Mouse (Mus musculus): ENCODE results near the gene Pimreg. TPM values are rescaled to one million over a fixed set of nuclear protein-coding genes. Genes with fewer than 3 reads are reported as not detected.
A peak's percentile ranks its signal among the peaks of the same experiment; 100 is the strongest.

The Pimreg gene
- polyA plus RNA-seq, 1 experiment: 0.92 TPM

DNA sequence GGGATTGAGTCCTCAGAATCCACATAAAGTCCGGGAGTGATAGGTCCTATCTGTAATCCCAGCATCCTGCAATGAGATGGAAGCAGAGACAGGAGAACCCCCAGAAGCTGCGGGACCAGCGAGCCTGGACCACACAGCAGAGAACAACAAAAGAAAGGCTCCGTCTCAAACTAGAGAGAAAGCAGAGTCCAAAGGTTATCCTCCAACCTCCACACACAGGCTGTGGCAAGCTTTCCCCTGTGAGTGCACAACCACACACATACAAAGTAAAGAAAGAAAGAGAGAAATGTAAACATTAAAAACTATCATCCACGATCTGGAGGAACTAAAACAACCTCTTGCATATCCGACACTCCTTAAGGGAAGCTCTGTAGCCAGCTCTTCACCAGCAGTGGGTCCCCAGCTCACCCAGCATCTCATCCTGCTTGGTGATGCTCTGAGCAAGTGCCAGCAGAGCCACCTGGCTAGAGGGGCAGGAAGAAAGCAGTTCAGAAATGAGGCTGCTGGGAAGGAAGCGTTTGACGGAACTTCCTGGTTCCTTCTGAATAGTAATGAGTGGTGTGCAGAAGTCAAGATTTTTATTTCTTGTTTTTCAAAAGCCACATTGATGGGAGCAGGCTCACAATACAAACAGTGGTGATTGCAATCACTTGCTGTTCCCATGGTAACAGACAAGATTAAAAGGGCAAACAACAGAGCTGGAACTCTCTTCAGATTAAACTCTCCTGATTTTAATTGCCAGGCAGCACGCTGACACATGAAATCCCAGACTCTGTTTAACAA lies 30.7 kb upstream of the Pimreg start:
- no peak overlapping the region for H3K27ac ChIP-seq (ENCODE audit: insufficient read depth, low read length)

DNA sequence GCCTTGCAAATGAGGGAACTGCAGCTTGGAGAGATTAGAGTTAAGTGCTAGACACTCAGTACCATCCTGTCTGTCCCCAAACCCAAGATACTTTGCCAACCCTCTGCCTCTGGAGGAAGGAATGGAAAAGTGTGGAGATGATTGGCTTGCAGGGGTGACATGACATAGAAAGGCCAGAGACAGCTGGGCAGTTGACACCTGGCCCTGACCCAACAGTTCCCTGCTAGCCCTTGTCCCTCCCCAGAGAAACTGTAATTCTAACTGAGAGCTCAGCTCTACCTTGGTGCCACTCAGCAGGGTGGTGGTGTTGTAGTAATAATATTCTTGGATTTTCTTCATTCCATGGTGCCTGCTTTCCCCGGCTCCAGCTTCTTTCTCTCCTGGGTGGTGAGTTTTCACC lies 29.9 kb upstream of the Pimreg start:
- H3K4me1 ChIP-seq (ENCODE audit: control insufficient read depth, insufficient read depth, low read length): peaks cover 3% of the 10 kb centered on the region; the same call in 1 of the 2 replicates
- TF ChIP-seq POLR2A (IDR thresholded peaks at IDR 0.05; ENCODE audit: extremely low read depth, insufficient read depth, low read length) (no peak), CTCF (IDR thresholded peaks at IDR 0.05; ENCODE audit: extremely low read depth, insufficient read depth, low read length) (no peak)
- H3K27ac ChIP-seq (ENCODE audit: insufficient read depth, low read length): no peak overlapping the region
- H3K4me3 ChIP-seq (ENCODE audit: insufficient read depth, low read length): no peak overlapping the region

More for the DNA sequence above, 30.7 kb upstream of the Pimreg start:
- peaks cover 3% of the 10 kb centered on the region; the same call in 1 of the 2 replicates for H3K4me1 ChIP-seq (ENCODE audit: control insufficient read depth, insufficient read depth, low read length)
- no peak for TF ChIP-seq CTCF (IDR thresholded peaks at IDR 0.05; ENCODE audit: extremely low read depth, insufficient read depth, low read length)
- no peak for TF ChIP-seq POLR2A (IDR thresholded peaks at IDR 0.05; ENCODE audit: extremely low read depth, insufficient read depth, low read length)
- no peak overlapping the region for H3K4me3 ChIP-seq (ENCODE audit: insufficient read depth, low read length)

- Histone ChIP-seq H3K27ac (ENCODE audit: insufficient read depth, low read length) (no peak overlapping the region), H3K4me3 (ENCODE audit: insufficient read depth, low read length) (no peak overlapping the region), H3K4me1 (ENCODE audit: control insufficient read depth, insufficient read depth, low read length) (peaks cover 5% of the 10 kb centered on the region)
- no peak for TF ChIP-seq POLR2A (IDR thresholded peaks at IDR 0.05; ENCODE audit: extremely low read depth, insufficient read depth, low read length)
Measured at GRCm38 (mm10) chr11:72014674-72015073, 27.2 kb upstream of the Pimreg start.

GRCm38 (mm10) chr11:72016518-72017252 lies 25.1 kb upstream of the Pimreg start:
- H3K4me3 ChIP-seq (ENCODE audit: insufficient read depth, low read length): no peak overlapping the region
- TF ChIP-seq CTCF (IDR thresholded peaks at IDR 0.05; ENCODE audit: extremely low read depth, insufficient read depth, low read length) (no peak), POLR2A (IDR thresholded peaks at IDR 0.05; ENCODE audit: extremely low read depth, insufficient read depth, low read length) (no peak)
- no peak overlapping the region for H3K27ac ChIP-seq (ENCODE audit: insufficient read depth, low read length)
- peaks cover 2% of the 10 kb centered on the region; the same call in 1 of the 2 replicates for H3K4me1 ChIP-seq (ENCODE audit: control insufficient read depth, insufficient read depth, low read length)

DNA sequence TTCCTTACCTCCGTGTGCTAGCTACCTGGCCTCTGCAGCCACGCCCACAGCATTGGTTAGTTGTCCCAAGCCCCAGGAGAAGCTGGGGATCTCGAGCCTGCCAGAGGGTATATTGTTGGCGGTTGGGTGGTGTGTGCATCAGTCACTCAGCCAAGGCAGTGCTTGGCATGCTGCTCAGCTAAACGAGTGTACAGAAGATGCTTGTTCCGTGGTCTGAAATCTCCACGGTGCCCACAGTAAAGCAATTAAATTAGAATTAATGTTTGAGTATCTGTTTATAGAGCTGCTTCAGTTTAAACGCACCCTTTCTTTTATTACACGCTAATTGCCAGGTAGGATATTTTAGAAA lies 24.6 kb upstream of the Pimreg start:
- Histone ChIP-seq H3K4me1 (ENCODE audit: control insufficient read depth, insufficient read depth, low read length) (peaks cover 2% of the 10 kb centered on the region; the same call in 1 of the 2 replicates), H3K4me3 (ENCODE audit: insufficient read depth, low read length) (no peak overlapping the region), H3K27ac (ENCODE audit: insufficient read depth, low read length) (no peak overlapping the region)
- TF ChIP-seq POLR2A (IDR thresholded peaks at IDR 0.05; ENCODE audit: extremely low read depth, insufficient read depth, low read length) (no peak), CTCF (IDR thresholded peaks at IDR 0.05; ENCODE audit: extremely low read depth, insufficient read depth, low read length) (no peak)

DNA sequence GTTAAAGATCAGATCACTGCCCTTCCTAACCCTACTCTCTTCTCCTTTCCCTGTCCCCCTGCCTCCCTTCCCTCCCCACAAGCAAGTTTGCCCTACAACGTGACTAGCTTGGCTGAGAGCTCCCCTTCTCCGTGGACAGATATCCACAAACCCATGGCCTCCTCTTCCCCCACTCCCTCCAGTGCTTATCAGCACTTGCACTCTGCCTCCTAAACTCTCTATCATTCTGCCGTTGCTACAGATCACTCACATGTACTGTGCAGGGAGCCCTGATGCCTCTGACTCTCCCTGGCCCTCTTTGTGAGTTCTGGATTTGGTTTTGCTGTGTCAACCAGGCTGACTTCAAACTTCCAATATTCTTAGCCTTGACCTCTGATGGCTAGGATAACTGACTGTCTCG lies 20.8 kb upstream of the Pimreg start:
- Histone ChIP-seq H3K4me3 (ENCODE audit: insufficient read depth, low read length) (no peak overlapping the region), H3K27ac (ENCODE audit: insufficient read depth, low read length) (no peak overlapping the region), H3K4me1 (ENCODE audit: control insufficient read depth, insufficient read depth, low read length) (peaks cover 2% of the 10 kb centered on the region; the same call in 1 of the 2 replicates)
- TF ChIP-seq CTCF (IDR thresholded peaks at IDR 0.05; ENCODE audit: extremely low read depth, insufficient read depth, low read length) (no peak), POLR2A (IDR thresholded peaks at IDR 0.05; ENCODE audit: extremely low read depth, insufficient read depth, low read length) (no peak)

DNA sequence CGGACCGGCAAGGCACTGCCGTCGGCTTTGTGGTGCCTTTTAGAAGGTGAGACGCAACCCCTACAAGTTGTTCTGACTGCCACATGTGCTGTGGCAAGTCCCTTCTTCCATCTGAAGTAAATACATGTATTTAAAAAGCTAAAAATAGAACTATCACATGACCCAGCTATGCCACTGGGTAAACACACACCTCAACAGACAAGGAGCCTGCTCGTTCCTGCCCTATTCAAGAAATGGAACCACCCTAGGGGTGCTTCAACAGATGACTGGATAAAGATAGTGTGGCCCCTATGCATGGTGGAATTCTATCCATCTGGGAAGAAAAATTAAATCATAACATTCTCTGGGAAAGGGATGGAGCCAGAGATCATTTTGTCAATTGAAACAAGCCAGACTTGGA lies 19.0 kb upstream of the Pimreg start:
- TF ChIP-seq CTCF (IDR thresholded peaks at IDR 0.05; ENCODE audit: extremely low read depth, insufficient read depth, low read length) (no peak), POLR2A (IDR thresholded peaks at IDR 0.05; ENCODE audit: extremely low read depth, insufficient read depth, low read length) (no peak)
- H3K4me1 ChIP-seq (ENCODE audit: control insufficient read depth, insufficient read depth, low read length): no peaks in the 10 kb centered on the region
- H3K27ac ChIP-seq (ENCODE audit: insufficient read depth, low read length): no peak overlapping the region
- H3K4me3 ChIP-seq (ENCODE audit: insufficient read depth, low read length): no peak overlapping the region

DNA sequence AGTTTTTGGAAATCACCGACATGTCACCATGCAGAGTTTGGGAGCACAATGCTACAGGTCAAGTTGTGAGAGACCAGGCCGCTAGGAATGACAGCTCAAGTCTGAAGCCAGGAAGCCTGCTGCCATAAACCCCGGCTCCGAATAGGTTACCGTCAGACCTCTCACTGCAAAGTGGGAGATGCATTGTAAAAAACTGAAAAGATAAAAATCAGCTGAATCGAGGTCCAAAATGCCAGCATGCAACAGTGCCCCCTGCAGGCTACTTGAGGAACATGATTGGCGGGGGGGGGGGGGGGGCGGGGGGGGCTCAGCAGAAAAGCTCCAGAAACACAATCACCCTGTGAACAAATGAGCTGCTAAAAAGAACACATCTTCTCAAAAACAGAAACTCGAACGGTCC lies 18.3 kb upstream of the Pimreg start:
- no peak overlapping the region for H3K27ac ChIP-seq (ENCODE audit: insufficient read depth, low read length)
- TF ChIP-seq CTCF (IDR thresholded peaks at IDR 0.05; ENCODE audit: extremely low read depth, insufficient read depth, low read length) (peak; percentile 56), POLR2A (IDR thresholded peaks at IDR 0.05; ENCODE audit: extremely low read depth, insufficient read depth, low read length) (no peak)
- H3K4me3 ChIP-seq (ENCODE audit: insufficient read depth, low read length): no peak overlapping the region
- H3K4me1 ChIP-seq (ENCODE audit: control insufficient read depth, insufficient read depth, low read length): no peaks in the 10 kb centered on the region

- Histone ChIP-seq H3K4me3 (ENCODE audit: insufficient read depth, low read length) (no peak overlapping the region), H3K27ac (ENCODE audit: insufficient read depth, low read length) (no peak overlapping the region), H3K4me1 (ENCODE audit: control insufficient read depth, insufficient read depth, low read length) (no peaks in the 10 kb centered on the region)
- TF ChIP-seq CTCF (IDR thresholded peaks at IDR 0.05; ENCODE audit: extremely low read depth, insufficient read depth, low read length): peak; percentile 83
- TF ChIP-seq POLR2A (IDR thresholded peaks at IDR 0.05; ENCODE audit: extremely low read depth, insufficient read depth, low read length): no peak
Measured at GRCm38 (mm10) chr11:72024193-72024781, 17.5 kb upstream of the Pimreg start.
